Mouse (Mus musculus) lung, embryonic 14.5 days (tissue): ENCODE measurements at regions not wholly inside any gene's neighbourhood (a gene's known extent, or its start where the extent isn't known, plus 50 kb on each side); places are given as distances from the start of the nearest gene placed in this dataset.

ENCODE experiments used
- ATAC-seq: fragments of 200-750 bp; cut with Nextera tagmentation; 2 replicates; pipeline ENCODE4 v1.8.0; 2017; ENCODE audit warnings: mild to moderate bottlenecking, moderate TSS enrichment, moderate library complexity; ENCODE audit not compliant: insufficient read depth
- DNase-seq: peaks from one replicate; pipeline ENCODE4 v3.0.0-alpha.2; 2015
- H3K27ac ChIP-seq: fragments of 300-500 bp; sonication (generic); 2 replicates; pipeline ENCODE4 v1.5.1; 2014; ENCODE audit warnings: low read depth, mild to moderate bottlenecking, moderate library complexity
- H3K27me3 ChIP-seq: fragments of 300-500 bp; sonication (generic); 2 replicates; pipeline ENCODE4 v1.6.1; 2014; ENCODE audit warnings: low read length, control low read depth; ENCODE audit not compliant: insufficient read depth
- H3K36me3 ChIP-seq: fragments of 300-500 bp; sonication (generic); 2 replicates; pipeline ENCODE4 v1.6.1; 2014; ENCODE audit warnings: control low read depth; ENCODE audit not compliant: insufficient read depth
- H3K4me1 ChIP-seq: fragments of 300-500 bp; sonication (generic); 2 replicates; pipeline ENCODE4 v1.6.1; 2014; ENCODE audit warnings: antibody characterized with exemption, control low read depth; ENCODE audit not compliant: insufficient read depth
- H3K4me2 ChIP-seq: fragments of 300-500 bp; sonication (generic); 2 replicates; pipeline ENCODE4 v1.6.1; 2014; ENCODE audit warnings: mild to moderate bottlenecking
- H3K4me3 ChIP-seq: fragments of 300-500 bp; sonication (generic); 2 replicates; pipeline ENCODE4 v1.5.1; 2014; ENCODE audit warnings: low read depth, low read length
- H3K9ac ChIP-seq: fragments of 300-500 bp; sonication (generic); 2 replicates; pipeline ENCODE4 v1.6.1; 2014
- H3K9me3 ChIP-seq: fragments of 300-500 bp; sonication (generic); 2 replicates; pipeline ENCODE4 v1.6.1; 2016; ENCODE audit warnings: low read depth, low read length, control low read depth
- CTCF ChIP-seq: IDR thresholded peaks from 2 replicates; pipeline ENCODE4 v1.5.1; 2016; ENCODE audit warnings: antibody characterized with exemption, low read depth
- WGBS: fragments of 180-500 bp; shearing (Covaris S2); extraction: QIAGEN DNeasy Blood & Tissue Kit; methylation state at CpG from one replicate; pipeline ENCODE4 v1.1.7; 2014; 5-methylcytosine and 5-hydroxymethylcytosine counted together

GRCm38 (mm10) chr17:73048164-73048563, 59.6 kb upstream of the Lclat1 start:
- ATAC-seq (no peak), DNase-seq (no peak)
- Histone ChIP-seq H3K4me3 (no peak overlapping the region), H3K27me3 (no peaks in the 10 kb centered on the region), H3K4me2 (no peak overlapping the region), H3K4me1 (peaks cover 6% of the 10 kb centered on the region), H3K27ac (no peak overlapping the region), H3K9me3 (no peaks in the 10 kb centered on the region), H3K9ac (no peak overlapping the region), H3K36me3 (no peaks in the 10 kb centered on the region)
- TF ChIP-seq CTCF = no peak
- WGBS = 70% methylated on average over 2 of the region's 2 CpGs

GRCm38 (mm10) chr17:73052956-73053355, 54.8 kb upstream of the Lclat1 start:
- Histone ChIP-seq H3K4me1 (peaks cover 13% of the 10 kb centered on the region), H3K9ac (no peak overlapping the region), H3K27ac (peak overlapping the region; percentile 77; the same call in 1 of the 2 replicates), H3K36me3 (no peaks in the 10 kb centered on the region), H3K4me3 (no peak overlapping the region), H3K4me2 (no peak overlapping the region), H3K27me3 (no peaks in the 10 kb centered on the region), H3K9me3 (no peaks in the 10 kb centered on the region)
- TF ChIP-seq CTCF = no peak
- ATAC-seq (no peak), DNase-seq (no peak)
- WGBS = 75% methylated on average over 2 of the region's 2 CpGs

- H3K27me3 ChIP-seq = no peaks in the 10 kb centered on the region
- ATAC-seq = peak; percentile 52
- H3K36me3 ChIP-seq = no peaks in the 10 kb centered on the region
- 16% methylated on average over 3 of the region's 3 CpGs for WGBS
- no peak overlapping the region for H3K9ac ChIP-seq
- no peak overlapping the region for H3K4me3 ChIP-seq
- peaks cover 13% of the 10 kb centered on the region for H3K4me1 ChIP-seq
- peak overlapping the region; percentile 77 for H3K27ac ChIP-seq
- H3K9me3 ChIP-seq = no peaks in the 10 kb centered on the region
- TF ChIP-seq CTCF = no peak
- no peak for DNase-seq
- no peak overlapping the region for H3K4me2 ChIP-seq
Measured at GRCm38 (mm10) chr17:73053479-73054215, 54.1 kb upstream of the Lclat1 start.

GRCm38 (mm10) chr17:73054226-73054625, 53.6 kb upstream of the Lclat1 start:
- peak; percentile 96 for ATAC-seq
- no peak for TF ChIP-seq CTCF
- no peak overlapping the region for H3K4me2 ChIP-seq
- no peaks in the 10 kb centered on the region for H3K9me3 ChIP-seq
- H3K4me1 ChIP-seq = peaks cover 13% of the 10 kb centered on the region
- H3K27me3 ChIP-seq = no peaks in the 10 kb centered on the region
- no peaks in the 10 kb centered on the region for H3K36me3 ChIP-seq
- H3K9ac ChIP-seq = no peak overlapping the region
- no peak overlapping the region for H3K4me3 ChIP-seq
- no peak overlapping the region; the same call in 1 of the 2 replicates for H3K27ac ChIP-seq
- peak; percentile 92 for DNase-seq

GRCm38 (mm10) chr17:73055197-73055596, 52.6 kb upstream of the Lclat1 start:
- no peaks in the 10 kb centered on the region for H3K36me3 ChIP-seq

GRCm38 (mm10) chr17:73055611-73056010, 52.2 kb upstream of the Lclat1 start:
- Histone ChIP-seq H3K9ac (no peak overlapping the region), H3K4me1 (peaks cover 21% of the 10 kb centered on the region), H3K36me3 (no peaks in the 10 kb centered on the region), H3K4me3 (no peak overlapping the region), H3K27me3 (no peaks in the 10 kb centered on the region), H3K27ac (no peak overlapping the region), H3K9me3 (no peaks in the 10 kb centered on the region), H3K4me2 (no peak overlapping the region)
- DNase-seq (no peak), ATAC-seq (no peak)
- WGBS = 56% methylated on average over 6 of the region's 6 CpGs
- TF ChIP-seq CTCF = no peak

More at GRCm38 (mm10) chr17:73055197-73055596, 52.6 kb upstream of the Lclat1 start:
- Histone ChIP-seq H3K9me3 (no peaks in the 10 kb centered on the region), H3K4me1 (peaks cover 18% of the 10 kb centered on the region), H3K27me3 (no peaks in the 10 kb centered on the region), H3K27ac (peak overlapping the region; percentile 9; the same call in 1 of the 2 replicates), H3K4me2 (no peak overlapping the region), H3K4me3 (no peak overlapping the region), H3K9ac (no peak overlapping the region)
- ATAC-seq (no peak), DNase-seq (no peak)
- 58% methylated on average over 3 of the region's 3 CpGs for WGBS
- no peak for TF ChIP-seq CTCF

- DNase-seq (no peak), ATAC-seq (no peak)
- H3K36me3 ChIP-seq = no peaks in the 10 kb centered on the region
- no peak for TF ChIP-seq CTCF
- H3K9ac ChIP-seq = no peak overlapping the region
- H3K4me1 ChIP-seq = peaks cover 21% of the 10 kb centered on the region
- H3K27ac ChIP-seq = no peak overlapping the region
- no peak overlapping the region for H3K4me2 ChIP-seq
- H3K4me3 ChIP-seq = no peak overlapping the region
- H3K27me3 ChIP-seq = no peaks in the 10 kb centered on the region
- 86% methylated on average over 2 of the region's 2 CpGs for WGBS
- H3K9me3 ChIP-seq = no peaks in the 10 kb centered on the region
Measured at GRCm38 (mm10) chr17:73056616-73057015, 51.2 kb upstream of the Lclat1 start.
